Mouse (Mus musculus) cerebellum, postnatal 4 days (tissue): ENCODE results near the gene Trp53i11.

Experiments
- DNase-seq, 2 experiments: peaks; one replicate each; pipeline ENCODE4 v3.0.0; 2022; ENCODE audit warnings: low spot score in 2 of 2, mixed read lengths in 1 of 2

Trp53i11 gene

DNA sequence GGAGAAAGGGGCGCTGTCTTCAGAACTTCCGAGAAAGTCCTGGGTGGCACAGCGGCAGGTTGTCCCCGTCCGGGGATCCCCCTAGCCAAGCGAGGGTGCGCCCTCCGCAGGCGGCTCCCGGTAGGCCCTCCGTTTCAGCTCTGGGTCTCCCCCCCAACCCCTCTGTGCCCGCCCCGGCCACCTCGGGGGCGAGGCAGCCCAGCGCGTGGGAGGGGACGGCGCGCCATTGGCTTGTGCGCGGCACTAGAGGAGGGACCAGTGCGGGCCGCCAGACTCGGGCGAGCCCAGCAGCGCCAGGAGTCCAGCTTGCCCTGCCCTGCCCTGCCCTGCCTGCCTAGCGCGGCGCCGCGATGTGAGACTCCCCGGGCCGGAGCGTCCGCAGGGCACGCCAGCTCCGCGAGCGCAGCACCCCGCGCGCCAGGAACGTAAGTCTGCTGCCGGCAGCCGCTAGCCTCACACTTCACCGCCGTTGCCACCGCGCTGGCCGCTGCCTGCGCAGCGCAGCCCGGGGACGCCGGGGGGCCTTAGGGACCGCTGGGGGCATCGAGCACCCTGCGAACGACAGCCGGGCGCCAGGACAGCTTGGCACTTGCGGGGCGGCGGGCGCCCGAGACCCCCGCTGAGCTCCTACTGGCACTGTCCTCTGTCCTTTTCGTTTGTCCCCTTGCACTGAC lies at the start of gene Trp53i11:
Gene Trp53i11 (plus strand): TSS at position 226 of the 674 bp plus-strand sequence.
- peak; percentile 73 to 89 for DNase-seq

DNA sequence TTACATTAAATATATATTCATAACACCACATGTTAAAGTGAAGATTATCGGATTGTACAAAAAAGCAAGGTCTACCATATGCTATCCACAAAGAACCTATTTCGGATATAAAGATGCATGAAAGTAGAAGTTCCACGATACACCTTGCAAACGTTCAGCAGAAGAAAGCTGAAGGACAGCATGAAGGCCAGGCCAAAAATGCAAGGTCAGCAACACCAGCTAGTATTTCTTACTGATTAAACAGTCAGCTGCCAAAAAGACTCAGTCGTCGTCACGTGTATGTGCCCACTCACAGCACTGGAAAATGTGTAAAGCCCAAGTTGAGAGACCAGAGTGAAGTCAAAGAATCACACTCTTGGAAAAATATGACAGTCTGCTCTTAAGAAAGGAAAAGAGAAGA lies 47.9 kb upstream of the Trp53i11 start:
- no peak for DNase-seq

DNA sequence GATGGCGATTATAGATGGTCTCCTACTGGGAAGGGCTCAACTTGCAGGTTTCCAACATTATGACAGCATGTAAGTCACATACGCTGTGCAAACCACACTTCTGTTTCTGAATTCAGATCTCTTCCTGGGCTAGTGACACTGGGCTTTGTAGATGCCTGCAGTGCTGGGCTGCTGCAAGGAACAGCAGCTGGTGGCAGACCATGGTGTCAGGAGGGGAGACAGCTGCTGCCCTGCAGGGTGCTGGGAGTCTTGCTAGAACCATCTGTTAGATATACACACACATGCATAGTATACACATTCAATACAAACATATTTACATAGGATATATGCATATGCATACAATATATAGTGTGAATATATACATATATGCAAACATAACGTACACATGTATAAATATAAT lies 46.0 kb upstream of the Trp53i11 start:
- DNase-seq = peak in 1 of 2 experiments; percentile 67

DNA sequence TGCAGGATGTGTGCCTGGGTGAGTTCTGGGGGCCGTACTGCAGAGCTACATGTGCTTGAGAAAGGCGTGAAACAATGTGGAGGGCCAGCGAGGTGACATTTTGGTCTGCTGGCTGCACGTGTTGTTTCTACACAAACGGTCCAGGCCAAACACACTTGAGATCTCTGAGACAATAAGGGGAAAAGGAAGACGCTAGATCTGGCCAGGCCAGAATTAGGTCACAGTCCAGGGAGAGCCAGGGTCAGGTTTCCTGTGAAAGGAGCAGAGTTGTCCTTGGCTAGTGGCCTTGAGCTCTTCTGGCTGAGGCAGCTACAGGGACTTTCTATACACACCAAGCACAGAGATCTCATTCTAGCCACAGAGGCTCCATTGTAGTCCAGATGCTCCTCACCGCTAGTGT lies 44.7 kb upstream of the Trp53i11 start:
- DNase-seq = no peak

DNA sequence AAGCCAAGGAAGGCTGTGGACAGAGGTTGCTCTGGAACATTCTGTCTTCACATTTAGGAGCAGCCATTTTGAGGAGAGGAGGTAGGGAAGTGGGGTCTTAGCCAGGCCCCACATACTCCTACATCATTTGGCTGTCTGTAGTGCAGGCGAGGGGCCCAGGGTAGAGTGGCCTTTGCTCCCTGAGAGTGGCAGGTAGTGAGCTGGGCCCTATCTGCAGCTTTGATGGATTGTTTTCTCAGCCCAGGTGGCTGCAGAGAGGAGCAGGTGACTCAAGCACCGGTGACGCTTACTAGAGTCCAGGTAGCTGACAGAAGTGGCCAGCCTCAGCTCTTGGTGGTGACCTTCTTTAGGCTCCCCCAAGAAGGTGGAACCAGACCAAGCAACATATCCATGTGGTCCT lies 43.2 kb upstream of the Trp53i11 start:
- no peak for DNase-seq

DNA sequence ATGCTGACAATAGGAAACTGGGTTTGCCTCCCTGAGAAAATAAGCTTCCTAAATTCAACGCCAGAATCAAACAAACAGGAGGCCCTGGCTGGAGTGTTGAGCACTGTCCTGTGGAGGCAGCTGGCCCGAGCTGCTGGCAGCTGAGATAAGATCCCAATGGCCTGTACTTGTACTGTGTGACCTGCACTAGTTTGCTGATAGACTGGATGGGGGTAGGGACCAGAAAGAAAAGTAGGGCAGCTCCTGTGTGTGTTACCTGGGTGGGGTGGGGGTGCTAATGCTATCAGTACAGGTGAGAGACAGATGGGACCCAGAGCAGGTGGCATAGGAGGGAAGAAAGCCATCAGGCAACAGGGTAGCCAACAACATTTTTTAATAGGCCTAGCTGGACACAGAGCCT lies 37.3 kb upstream of the Trp53i11 start:
- DNase-seq = no peak

DNA sequence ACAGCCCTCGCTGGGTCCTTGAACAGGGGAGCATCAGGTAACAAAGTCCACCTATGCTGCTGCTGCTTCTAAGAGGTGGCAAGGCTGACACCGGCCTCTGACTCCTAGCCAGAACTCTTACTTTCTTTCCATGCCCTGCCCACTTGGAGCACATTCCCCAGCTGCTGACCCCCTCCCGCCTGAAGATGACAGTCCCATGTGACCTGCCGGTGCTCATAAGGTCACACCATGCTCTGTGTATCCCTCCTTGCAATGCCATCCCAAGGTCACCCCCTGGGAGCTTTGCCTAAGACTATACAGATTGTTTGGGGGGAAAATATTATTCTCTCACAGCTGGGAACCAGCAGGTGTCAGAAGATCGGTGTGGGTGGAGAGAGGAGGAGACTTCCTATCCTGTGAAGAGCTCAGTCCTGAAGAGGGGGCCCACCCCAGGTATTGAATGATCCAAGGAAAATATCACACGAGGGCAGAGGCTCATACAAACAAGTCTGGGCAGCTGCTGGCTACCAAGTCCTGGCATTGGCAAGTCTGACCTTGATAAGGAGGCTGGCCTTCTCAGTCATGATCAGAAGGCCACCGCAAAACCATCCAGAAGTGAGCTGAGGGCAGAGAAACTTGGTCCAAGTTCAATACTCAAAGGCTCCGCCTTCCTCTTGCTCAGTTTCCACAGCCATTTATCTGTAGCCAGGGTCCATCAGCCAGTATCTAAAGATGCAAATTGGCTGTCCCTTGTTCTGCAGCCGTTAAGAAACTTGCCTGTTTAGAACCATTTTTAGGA lies 36.5 kb upstream of the Trp53i11 start:
- DNase-seq = no peak

DNA sequence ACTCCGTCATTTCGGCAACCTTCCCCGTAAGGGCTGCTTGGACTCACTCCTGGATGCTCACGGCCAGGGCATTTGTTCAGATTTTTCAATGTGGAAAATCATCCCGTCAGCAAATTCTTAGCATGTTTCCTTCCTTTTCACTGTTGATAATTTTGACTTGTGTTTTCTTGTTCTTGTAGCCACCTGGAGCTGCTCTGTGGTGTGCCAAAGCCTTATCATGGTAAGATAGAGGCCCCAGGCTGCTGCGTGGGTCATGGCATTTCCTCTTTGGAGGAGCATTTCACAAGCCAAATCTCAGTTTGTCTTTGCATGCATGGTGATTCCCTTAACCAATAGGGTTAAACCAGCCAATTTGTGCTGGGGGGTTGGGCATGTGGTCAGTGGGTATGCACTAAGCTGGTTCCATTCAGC lies 35.2 kb upstream of the Trp53i11 start:
- no peak for DNase-seq

DNA sequence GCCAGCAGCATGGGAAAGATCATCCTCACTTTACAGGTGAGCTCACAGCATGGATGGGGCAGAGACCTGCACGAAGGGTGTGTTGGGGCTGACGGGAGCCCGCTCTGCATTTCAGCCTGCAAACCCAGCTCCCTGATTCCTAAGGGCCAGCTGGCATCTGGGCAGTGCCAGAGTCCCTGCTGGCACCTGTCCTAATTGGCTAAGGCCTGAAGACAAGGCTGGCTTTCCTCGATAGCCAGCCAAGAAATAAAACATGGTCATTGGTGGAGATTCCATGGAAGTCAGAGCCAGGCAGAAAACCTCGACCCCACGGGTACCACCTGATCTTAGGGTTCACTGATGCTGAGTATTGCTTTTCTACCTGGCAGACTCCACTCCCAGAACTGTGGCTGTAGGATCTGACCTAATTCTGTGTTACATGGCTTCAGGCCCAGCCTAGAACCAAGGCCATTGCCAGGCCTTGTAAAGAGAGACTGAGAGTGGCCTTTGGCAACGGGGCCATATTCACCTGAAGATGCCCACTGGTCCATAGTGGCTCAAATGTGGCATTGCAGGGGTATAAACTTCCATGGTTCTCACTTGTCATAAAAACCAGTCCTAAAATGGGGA lies 34.4 kb upstream of the Trp53i11 start:
- DNase-seq = peak; percentile 46 to 85

DNA sequence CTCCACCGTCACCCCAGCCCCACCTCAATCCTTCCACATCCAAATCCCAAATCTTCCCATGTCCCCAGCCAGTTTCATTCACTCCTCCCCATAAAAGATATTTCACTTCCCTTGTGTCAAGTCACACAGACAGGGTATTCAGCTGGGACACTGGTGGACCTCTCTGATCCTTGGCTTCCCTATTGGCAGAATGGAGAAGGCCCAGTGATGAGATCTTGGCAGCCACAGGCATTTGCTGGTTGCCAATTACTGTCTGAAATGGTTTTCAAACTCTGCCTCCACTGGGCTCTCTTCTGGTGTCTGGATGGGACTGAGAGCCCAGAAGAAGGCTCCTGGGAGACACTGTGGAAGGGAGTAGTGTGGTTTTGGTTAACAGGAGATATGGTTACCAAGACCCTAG lies 33.5 kb upstream of the Trp53i11 start:
- DNase-seq = no peak

DNA sequence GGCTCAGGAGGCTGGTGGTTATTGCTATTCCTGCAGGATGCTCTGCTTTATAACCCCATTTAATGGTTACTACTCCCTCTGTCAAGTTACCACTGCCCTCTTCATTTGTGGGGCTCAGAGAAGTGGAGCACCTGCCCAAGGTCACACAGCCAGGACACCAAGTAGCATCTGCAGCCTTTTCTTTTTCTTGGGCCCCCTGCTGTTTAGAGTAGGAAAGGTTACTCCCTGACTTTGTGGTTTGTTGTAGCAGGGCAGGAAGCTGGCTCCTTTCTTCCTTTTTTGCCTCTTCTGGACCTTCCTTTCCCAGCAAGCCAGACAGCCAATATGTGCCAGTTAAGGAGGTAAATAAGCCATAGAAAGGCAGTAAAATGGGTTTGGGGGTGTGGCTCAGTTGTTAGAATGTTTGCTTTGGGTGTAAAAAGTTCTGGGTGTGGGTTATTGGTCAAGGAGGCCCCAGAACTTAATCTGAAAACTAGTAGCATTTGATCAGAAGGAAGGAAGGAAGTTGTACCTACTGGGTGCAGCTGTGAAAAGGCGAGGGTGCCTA lies 32.8 kb upstream of the Trp53i11 start:
- DNase-seq = no peak

DNA sequence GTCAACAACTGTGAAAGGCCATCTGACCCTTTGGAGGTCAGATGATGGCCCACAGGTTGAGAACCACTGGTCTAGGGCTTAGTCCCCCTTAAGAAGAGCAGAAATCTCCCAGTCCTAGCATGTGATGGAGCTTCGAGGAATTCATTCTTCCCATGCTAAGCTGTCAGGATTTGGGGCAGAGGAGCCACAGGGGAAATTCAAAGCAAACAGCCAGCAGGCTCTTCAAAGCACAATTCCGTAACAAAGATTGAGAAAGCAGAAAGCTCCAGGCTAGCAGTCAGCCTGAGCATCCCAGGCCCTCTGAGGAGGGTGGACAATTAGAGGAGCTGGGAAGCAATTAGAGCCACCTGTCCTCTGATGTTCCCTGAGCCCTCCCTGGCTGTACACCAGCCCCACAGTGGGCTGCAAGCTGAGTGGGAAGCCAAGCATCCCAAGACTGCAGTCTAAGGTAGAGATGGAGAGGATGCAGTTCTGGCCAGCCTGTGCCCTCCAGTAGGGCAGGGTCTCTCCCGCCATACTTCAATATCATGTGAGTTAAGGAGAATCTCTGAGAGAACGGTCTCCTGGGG lies 26.8 kb upstream of the Trp53i11 start:
- DNase-seq = no peak

DNA sequence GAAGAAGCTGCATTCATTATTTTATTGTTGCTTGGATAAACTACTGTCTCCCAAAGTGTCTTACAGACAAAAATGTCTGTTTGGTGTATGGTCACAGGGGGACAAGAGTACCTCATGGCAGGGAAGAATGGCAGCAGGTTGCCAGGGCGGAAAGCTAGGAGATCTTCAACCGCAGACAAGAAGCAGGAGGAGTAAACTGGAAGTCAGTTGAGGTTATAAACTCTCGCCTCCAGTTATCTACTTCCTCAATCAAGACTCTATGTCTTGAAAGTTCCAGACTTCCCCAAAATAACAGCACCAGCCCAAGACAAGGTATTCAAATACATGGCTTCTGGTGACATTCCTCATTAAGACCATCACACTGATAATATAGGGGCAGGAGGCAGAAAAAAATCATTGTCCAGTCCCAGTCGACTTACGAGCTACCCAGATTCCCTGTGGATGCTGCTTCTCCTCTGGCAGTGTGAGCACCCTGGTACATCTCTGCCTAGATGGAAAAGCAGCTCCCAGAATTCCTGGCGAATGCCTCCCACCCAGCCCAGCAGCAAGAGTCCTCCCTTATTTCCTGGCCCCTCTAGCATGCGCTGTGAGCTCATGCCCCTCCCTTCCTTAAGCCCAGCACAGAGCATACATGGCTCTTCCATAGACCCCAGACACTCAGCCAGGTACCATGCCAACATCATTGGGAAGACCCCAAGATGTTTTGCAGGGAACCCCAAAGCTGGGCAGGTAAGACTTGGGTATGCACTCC lies 25.3 kb upstream of the Trp53i11 start:
- DNase-seq = no peak

DNA sequence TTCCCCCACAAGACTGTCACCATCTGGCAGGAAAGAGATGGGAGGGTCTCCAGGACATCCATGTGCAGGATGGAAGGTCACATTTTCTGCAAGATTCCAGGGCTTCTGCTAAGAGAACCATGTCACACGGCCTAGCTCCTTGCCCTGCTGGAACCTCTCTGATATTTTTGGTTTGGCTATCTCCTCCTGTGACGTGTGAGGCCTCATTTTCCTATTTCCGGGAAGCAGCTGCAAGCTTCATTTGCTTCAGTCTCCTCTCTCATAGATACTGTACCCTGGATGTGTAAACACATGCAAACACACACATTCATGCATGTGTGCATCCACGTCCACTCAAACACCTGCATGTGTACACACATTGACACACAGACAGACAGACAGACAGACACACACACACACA lies 24.6 kb upstream of the Trp53i11 start:
- DNase-seq = no peak

DNA sequence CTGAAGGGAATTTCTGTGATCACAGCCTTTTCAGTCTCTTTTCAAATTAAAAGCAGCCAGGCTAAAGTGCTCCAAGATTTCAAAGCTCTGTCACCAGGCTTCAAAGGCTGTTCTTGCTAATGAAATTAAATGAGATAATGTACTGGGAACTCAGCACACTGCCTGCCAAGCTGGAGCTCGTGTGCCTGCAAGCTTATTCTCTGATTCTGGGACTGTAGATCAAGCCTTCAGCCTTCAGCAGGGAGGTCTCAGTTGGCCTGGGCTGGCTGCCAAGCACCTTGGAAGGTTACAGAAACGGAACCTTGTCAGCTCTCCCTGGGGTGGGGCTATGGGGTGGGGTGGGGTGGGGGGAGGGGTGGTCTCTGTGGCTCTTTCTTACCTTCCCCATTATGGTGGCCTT lies 24.0 kb upstream of the Trp53i11 start:
- DNase-seq = no peak

DNA sequence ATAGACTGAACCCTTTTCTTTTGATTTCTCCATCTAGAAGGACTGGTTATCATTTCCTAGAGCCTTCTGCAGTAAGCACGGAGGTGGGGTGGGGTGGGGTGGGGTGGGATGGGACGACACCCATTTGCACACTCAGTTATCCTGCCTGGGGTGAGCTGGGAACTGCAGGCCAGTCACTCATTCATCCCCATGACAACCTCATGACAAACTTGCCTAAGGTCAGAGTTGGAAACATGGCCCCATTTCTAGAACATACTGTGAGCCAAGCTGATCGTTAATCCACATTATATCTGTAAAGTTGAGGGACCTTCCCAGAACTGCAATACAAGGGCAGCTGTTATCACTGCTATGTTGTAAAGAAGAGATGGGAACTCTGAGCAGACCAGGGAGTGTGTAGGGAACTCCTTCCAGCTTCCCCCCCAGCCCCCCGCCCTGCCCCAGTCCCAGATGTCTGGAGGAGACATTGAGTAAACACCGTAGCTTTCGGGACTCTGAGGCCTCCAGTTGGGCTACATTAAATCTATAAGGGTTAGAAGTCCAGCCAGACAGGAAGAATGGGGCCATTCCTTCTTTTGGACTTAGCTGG lies 23.5 kb upstream of the Trp53i11 start:
- no peak for DNase-seq

DNA sequence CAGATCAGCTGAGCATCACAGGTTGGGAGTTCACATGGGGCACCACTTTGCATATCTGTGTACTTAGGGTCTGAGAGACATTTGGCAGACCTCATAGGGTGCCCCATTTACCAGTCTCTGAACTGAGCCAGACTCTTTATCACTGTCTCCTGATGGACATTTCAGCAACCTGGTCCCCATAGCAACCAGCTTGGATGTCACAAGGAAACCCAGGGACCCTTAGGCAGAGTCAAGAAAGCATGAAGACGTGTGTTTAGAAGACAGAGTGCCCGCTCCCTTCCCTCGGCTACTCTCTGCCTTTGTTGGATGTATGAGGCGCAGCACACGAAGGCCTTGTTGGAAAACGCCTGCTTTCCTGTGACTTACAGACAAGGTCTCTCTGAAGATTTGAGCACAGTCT lies 21.1 kb upstream of the Trp53i11 start:
- DNase-seq = no peak

DNA sequence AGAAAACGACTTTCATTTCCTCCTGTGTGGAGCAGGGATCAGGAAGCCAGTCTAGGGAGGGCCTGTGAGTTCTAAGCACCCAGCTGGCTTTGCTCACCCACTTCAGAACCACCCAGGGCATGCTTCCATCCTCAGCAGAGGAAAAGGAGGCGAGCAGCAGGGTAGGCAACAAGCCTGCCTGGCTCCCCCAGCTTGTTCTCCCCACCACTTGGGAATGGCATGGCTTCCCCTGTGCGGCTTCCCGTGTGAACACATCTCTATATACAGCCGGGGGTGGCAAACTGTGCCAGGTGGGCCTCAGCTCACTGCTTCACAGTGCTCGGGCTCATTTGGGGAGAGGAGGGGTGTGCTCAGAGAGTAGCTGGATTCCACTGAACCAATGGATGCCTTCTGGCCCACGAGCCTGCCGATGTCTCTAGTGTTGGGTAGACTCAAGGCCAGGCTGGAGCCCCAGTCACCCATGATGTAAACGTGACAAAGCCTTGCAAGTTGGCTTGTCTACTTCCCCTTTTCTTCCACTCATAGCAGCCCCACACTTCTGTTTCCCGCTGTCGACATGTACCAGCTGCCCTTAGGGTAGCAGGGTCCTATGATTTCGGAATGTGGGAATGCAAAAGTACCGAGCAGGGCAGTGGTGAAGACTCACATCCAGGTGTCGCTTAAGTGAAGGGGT lies 20.5 kb upstream of the Trp53i11 start:
- DNase-seq = no peak

DNA sequence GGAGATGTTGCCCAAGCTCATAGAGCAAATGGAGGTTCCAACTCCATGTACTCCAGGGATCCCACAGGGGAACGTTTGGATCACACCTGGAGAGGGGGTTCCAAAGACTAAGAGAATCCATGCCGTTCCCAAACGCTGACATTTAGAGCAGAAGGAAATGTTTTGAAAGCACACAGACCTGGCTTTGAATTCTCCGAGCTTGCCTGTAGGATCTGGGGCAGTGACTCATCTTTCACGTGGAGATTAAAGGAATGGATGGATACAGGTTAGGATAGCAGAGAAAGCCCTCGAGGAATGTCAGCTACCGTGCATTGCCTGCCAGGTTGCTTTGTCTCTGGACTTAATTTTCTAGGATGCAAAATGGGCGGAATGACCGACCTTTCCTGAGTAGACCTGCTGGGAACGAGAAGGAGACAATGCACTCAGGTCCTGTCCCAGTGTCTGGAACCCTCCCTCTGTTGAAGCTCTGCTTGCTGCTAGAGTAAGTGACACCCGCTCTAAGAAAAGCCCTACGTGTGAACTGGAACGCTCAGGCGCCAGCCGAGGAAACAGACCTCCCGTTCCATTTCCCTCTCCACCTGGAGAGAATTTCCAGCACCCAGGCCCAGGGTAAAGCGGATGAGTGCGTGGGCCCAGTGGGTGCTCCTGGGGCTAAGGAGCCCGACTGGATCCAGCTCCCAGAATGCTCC lies 17.0 kb upstream of the Trp53i11 start:
- DNase-seq = no peak

DNA sequence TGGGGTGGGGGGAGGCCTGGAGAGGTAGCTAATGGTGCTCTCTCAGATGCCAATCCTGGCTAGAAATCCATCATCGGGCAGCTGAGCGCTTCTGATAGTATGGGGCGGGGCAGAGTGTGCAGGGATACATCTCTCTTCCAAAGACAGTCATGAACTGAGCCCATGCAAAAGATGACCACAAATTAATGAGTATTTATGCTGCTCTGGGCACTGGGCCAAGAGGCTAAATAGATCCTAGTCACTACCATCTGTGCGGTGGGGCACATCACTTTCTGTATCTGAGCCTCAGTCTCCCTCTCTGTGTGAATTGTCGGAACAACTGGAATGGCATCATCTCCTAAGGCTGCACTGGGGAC lies 16.5 kb upstream of the Trp53i11 start:
- no peak for DNase-seq
